Mouse (Mus musculus): ENCODE measurements around the gene Zfp36l2.

- TF ChIP-seq CTCF (IDR thresholded peaks at IDR 0.05; ENCODE audit: low read depth, low read length) (no peak), POLR2A (IDR thresholded peaks at IDR 0.05; ENCODE audit: insufficient read depth, low read length) (no peak)
Measured at GRCm38 (mm10) chr17:84155516-84156226, 32.1 kb downstream of the Zfp36l2 start.

Measured in ES-Bruce4 (cell line).